Mouse (Mus musculus): ENCODE measurements around the gene Mamstr.

- no peak for TF ChIP-seq CTCF (IDR thresholded peaks at IDR 0.05; ENCODE audit: extremely low read depth, insufficient read depth, insufficient read length, insufficient replicate concordance)
- no peak for TF ChIP-seq POLR2A (IDR thresholded peaks at IDR 0.05; ENCODE audit: low read depth, low read length)
Measured at GRCm38 (mm10) chr7:45683396-45684050, 43.7 kb downstream of the Mamstr start, which contains the start of gene Ntn5.
